Mouse (Mus musculus) hindbrain, embryonic 12.5 days (tissue): ENCODE measurements around the gene Cds1. TPM values are rescaled to one million over a fixed set of nuclear protein-coding genes. Genes with fewer than 3 reads are reported as not detected.

Experiments
- ATAC-seq: fragments of 200-750 bp; cut with Nextera tagmentation; 2 replicates; pipeline ENCODE4 v1.8.0; 2017; ENCODE audit warnings: moderate TSS enrichment; ENCODE audit not compliant: low FRiP score
- H3K27ac ChIP-seq: fragments of 300-500 bp; sonication (generic); 2 replicates; pipeline ENCODE4 v1.5.1; 2016; ENCODE audit warnings: mild to moderate bottlenecking
- H3K27me3 ChIP-seq: fragments of 300-500 bp; sonication (generic); 2 replicates; pipeline ENCODE4 v1.6.1; 2016; ENCODE audit warnings: mild to moderate bottlenecking
- H3K36me3 ChIP-seq: fragments of 300-500 bp; sonication (generic); 2 replicates; pipeline ENCODE4 v1.6.1; 2016; ENCODE audit warnings: mild to moderate bottlenecking
- H3K4me1 ChIP-seq: fragments of 300-500 bp; sonication (generic); 2 replicates; pipeline ENCODE4 v1.6.1; 2016
- H3K4me2 ChIP-seq: fragments of 300-500 bp; sonication (generic); replicated peaks from 2 replicates; pipeline ENCODE4 v1.6.1; 2016; ENCODE audit warnings: mild to moderate bottlenecking
- H3K4me3 ChIP-seq: fragments of 300-500 bp; sonication (generic); 2 replicates; pipeline ENCODE4 v1.5.1; 2016; ENCODE audit warnings: mild to moderate bottlenecking
- H3K9ac ChIP-seq: fragments of 300-500 bp; sonication (generic); 2 replicates; pipeline ENCODE4 v1.6.1; 2016; ENCODE audit warnings: mild to moderate bottlenecking, moderate library complexity
- H3K9me3 ChIP-seq: fragments of 300-500 bp; sonication (generic); replicated peaks from 2 replicates; pipeline ENCODE4 v1.6.1; 2016; ENCODE audit warnings: mild to moderate bottlenecking
- WGBS: fragments of 180-500 bp; shearing (Covaris S2); methylation state at CpG from one replicate; pipeline ENCODE4 v1.1.7; 2016; 5-methylcytosine and 5-hydroxymethylcytosine counted together
- polyA plus RNA-seq: library from polyadenylated mRNA; unstranded; fragments of >200 nt; fragmentation: Nextera tagmentation; extraction: Ambion mirVana; gene quantifications from 2 replicates; pipeline ENCODE4 v1.2.1, GENCODE M21; 2016

The Cds1 gene
- polyA plus RNA-seq, 1 experiment from 2014 or later = 3.2 TPM

DNA sequence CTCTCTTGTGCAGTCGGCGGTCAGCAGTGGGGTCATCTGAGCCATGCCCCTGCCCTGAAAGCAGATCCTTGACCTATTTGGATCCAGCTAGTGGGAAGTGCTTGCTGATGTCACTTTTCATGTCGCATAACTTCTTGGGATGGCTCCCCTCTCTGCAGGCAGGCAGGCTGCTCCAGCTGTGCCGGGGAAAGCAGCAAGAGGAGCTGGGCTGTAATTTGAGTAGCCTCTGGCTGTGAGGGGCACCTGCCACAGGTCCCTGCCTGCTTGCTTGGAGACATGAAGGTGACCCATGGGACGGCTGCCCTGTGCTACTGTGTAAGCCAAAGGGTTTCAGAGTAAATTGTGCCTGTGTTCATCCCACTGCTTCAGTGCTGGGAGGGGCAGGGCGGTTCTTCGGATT, 54.9 kb downstream of the Cds1 start:
- no peaks in the 10 kb centered on the region for H3K36me3 ChIP-seq
- no peak overlapping the region for H3K9ac ChIP-seq
- H3K9me3 ChIP-seq = no peaks in the 10 kb centered on the region
- no peak overlapping the region for H3K27ac ChIP-seq
- no peak for ATAC-seq
- H3K4me3 ChIP-seq = no peak overlapping the region
- WGBS = 16% methylated on average over 7 of the region's 7 CpGs
- peaks cover 14% of the 10 kb centered on the region; the same call in 1 of the 2 replicates for H3K27me3 ChIP-seq
- H3K4me1 ChIP-seq = peaks cover 10% of the 10 kb centered on the region
- no peak overlapping the region for H3K4me2 ChIP-seq

DNA sequence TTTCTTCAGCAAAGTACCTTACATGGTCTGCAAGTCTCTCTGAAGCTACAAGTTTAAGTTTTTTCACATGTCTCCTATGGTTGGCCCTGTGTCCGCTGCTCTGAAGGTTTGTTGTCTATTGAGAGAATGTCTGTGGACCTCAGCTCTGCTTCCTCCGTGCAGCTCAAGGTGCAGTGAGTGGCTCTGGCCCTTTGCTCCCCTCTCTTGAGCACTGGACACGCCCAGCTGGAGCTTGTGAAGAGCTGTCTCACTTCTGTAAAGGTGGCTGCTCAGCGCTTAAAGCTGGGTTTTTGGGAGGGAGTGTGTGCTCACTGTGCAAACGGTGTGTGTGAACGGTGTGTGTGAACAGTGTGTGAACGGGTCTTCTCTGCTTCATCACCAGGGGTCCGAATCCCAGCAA, 56.1 kb downstream of the Cds1 start:
- 68% methylated on average over 8 of the region's 8 CpGs for WGBS
- no peak for ATAC-seq
- H3K4me2 ChIP-seq = no peak overlapping the region

DNA sequence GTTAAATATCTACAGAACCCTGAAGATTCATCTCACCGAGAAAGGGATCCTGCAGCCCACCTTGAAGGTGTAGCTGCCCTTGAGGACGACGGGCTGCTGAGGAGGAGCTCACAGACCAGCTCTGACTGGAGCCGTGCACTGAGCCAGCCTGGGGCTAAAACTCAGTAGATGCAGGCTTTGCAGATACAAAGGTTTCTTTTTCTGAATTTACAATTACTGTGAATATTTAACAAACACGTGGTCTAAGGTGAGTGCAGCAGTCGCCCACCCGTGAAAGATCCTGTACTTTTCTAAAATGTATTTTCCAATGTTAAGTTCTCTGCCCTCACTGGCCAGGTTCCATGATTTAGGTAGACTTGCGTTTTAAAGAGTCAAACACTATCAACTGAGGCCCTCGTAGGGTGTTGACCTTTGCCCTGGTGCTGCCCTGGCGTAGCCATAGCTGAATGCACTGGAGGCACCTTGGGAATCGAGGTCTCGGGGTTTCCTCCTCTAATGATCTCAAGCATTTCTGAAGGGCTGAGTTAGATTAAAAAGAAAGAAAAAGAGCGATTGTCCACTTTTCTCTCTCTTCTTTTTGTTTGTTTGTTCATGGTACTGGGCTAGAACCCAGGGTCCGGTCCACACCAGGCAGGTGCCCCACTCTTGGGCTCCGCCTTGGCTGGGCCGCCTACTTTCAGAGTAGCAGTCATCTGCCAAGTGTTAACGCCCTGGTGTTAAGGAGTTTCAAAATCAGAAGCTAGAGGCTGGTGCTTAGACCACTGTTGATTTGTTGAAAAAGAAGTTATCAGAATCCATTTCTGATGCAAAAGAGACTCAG, 56.8 kb downstream of the Cds1 start:
- peaks cover 14% of the 10 kb centered on the region; the same call in 1 of the 2 replicates for H3K27me3 ChIP-seq
- H3K27ac ChIP-seq = no peak overlapping the region
- H3K9ac ChIP-seq = no peak overlapping the region
- H3K9me3 ChIP-seq = no peaks in the 10 kb centered on the region
- 56% methylated on average over 17 of the region's 17 CpGs for WGBS
- peaks cover 25% of the 10 kb centered on the region for H3K4me1 ChIP-seq
- H3K4me2 ChIP-seq = no peak overlapping the region
- no peak overlapping the region for H3K4me3 ChIP-seq
- no peak for ATAC-seq
- H3K36me3 ChIP-seq = no peaks in the 10 kb centered on the region

More for the DNA sequence above, 56.1 kb downstream of the Cds1 start:
- H3K9ac ChIP-seq = no peak overlapping the region
- H3K4me1 ChIP-seq = peaks cover 20% of the 10 kb centered on the region
- H3K36me3 ChIP-seq = no peaks in the 10 kb centered on the region
- no peak overlapping the region for H3K27ac ChIP-seq
- no peak overlapping the region for H3K4me3 ChIP-seq
- H3K9me3 ChIP-seq = no peaks in the 10 kb centered on the region
- H3K27me3 ChIP-seq = peaks cover 14% of the 10 kb centered on the region; the same call in 1 of the 2 replicates

DNA sequence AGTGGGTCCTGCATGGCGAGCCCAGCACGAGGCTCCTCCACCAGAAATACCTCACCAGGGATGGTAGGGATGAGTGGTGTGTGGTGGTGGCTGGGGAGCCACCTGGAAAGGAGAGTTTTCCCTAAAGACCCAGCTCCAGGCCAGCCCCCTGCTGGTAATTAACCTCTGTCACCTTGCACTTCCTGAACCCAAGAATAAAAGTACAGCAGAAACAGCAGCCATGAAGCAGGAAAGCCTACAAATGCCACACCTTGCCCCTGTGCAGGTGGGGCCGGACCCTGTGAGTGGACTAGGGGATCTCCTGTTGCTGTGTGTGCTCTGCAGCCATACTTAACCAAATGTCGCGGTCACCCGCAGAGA, 57.4 kb downstream of the Cds1 start:
- H3K4me1 ChIP-seq = peaks cover 26% of the 10 kb centered on the region
- WGBS = 45% methylated on average over 6 of the region's 6 CpGs

DNA sequence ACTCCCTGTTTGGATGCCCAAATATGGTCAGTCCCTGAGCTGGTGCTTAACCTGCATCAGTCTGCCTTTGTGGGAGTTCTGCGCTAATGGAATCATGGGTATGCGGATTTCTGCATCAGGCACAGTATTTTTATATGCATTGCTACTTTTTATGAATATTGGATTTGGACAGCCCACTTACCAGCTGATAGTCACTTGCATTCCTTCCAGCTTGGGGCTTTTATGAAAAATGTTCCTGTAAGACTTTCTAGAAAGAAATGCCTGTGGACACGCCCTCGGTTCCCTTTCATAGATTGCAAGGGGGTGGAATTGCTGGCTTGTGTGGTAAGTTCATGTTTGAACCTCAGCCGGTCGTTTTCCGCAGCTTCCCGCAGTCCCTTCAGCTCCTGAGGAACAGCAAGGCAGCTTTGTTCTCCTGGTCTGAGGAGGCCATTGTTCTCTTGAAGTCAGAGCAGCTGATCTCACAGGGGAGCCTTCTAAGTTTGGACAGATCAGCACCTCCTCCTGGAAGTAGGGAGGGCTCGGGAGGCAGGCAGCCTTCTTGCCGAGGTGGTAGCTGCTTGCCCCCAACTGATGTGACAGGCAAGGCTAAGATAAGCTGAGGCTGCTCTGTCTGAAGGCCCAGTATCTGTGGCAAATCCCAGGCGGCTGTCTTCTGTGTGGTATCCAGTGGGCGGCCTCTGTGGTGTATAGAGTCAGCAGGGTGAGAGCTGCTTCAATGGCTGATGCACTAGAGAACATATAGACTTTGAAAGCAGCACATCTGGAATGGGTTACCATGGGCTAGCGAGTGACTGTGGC, 60.4 kb downstream of the Cds1 start:
- Histone ChIP-seq H3K4me1 (peaks cover 23% of the 10 kb centered on the region), H3K4me3 (no peak overlapping the region), H3K9ac (no peak overlapping the region)

More for the DNA sequence above, 57.4 kb downstream of the Cds1 start:
- Histone ChIP-seq H3K4me2 (no peak overlapping the region), H3K27me3 (peaks cover 17% of the 10 kb centered on the region; the same call in 1 of the 2 replicates), H3K27ac (no peak overlapping the region), H3K36me3 (no peaks in the 10 kb centered on the region), H3K4me3 (no peak overlapping the region), H3K9ac (no peak overlapping the region), H3K9me3 (no peaks in the 10 kb centered on the region)
- no peak for ATAC-seq

DNA sequence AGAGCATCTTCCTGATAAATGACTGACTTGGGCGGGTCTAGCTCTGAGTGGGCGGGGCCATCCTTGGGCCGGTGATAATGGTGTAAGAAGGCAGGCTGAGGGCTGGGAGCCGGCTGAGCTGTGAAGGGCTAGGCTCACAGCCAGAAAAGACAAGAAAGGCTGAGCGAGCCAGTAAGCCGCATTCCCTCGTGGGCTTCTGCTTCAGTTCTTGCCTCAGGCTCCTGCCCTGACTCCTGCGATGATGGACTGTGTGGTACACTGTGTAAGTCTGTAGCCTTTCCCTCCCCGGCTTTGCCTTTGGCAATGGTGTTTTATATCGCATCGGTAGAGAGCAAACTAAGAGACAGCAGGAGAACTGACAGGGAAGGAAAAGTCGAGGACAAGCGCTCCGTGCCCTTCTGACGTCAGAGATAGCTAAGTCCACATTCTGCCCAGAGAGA, 61.6 kb downstream of the Cds1 start:
- Histone ChIP-seq H3K4me3 (no peak overlapping the region), H3K9ac (peak overlapping the region; percentile 38; the same call in 1 of the 2 replicates), H3K27ac (peak overlapping the region; percentile 17; the same call in 1 of the 2 replicates)

More for the DNA sequence above, 60.4 kb downstream of the Cds1 start:
- Histone ChIP-seq H3K27ac (no peak overlapping the region), H3K27me3 (peaks cover 20% of the 10 kb centered on the region; the same call in 1 of the 2 replicates), H3K9me3 (no peaks in the 10 kb centered on the region), H3K36me3 (0 out of 2 replicates have a peak, but pooled peaks cover 5% of the 10 kb centered on the region), H3K4me2 (0 out of 2 replicates have a peak overlapping the region, but pooled peaks have one; percentile 24)
- 14% methylated on average over 13 of the region's 13 CpGs for WGBS
- 0 out of 2 replicates have a peak, but pooled peaks have one; percentile 21 for ATAC-seq

DNA sequence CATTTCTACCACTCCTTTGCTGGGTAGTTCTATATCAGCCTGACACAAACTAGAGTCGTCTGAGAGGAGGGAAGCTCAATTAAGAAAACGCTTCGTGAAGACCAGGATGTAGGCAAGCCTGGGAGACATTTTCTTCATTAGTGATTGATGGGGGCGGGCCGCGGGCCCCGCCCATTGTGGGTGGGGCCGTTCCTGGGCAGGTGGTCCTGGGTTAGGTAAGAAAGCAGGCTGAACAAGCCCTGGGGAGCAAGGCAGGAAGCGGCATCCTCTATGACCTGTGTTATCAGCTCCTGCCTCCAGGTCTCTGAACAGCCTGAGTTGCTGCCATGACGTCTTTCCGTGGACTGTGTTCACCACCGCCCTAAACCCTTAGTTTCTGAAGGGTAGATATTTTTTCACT, 62.5 kb downstream of the Cds1 start:
- 38% methylated on average over 12 of the region's 12 CpGs for WGBS
- Histone ChIP-seq H3K36me3 (peaks cover 18% of the 10 kb centered on the region; the same call in 1 of the 2 replicates), H3K4me1 (peaks cover 23% of the 10 kb centered on the region), H3K4me3 (no peak overlapping the region), H3K9me3 (no peaks in the 10 kb centered on the region), H3K4me2 (no peak overlapping the region), H3K27ac (no peak overlapping the region), H3K27me3 (peaks cover 11% of the 10 kb centered on the region; the same call in 1 of the 2 replicates), H3K9ac (no peak overlapping the region)
- no peak for ATAC-seq

More for the DNA sequence above, 61.6 kb downstream of the Cds1 start:
- peak; percentile 76 for ATAC-seq
- H3K36me3 ChIP-seq = peaks cover 12% of the 10 kb centered on the region; the same call in 1 of the 2 replicates
- H3K9me3 ChIP-seq = no peaks in the 10 kb centered on the region
- 9% methylated on average over 15 of the region's 15 CpGs for WGBS
- peak overlapping the region; percentile 47 for H3K4me2 ChIP-seq
- H3K4me1 ChIP-seq = peaks cover 23% of the 10 kb centered on the region
- H3K27me3 ChIP-seq = peaks cover 20% of the 10 kb centered on the region; the same call in 1 of the 2 replicates

DNA sequence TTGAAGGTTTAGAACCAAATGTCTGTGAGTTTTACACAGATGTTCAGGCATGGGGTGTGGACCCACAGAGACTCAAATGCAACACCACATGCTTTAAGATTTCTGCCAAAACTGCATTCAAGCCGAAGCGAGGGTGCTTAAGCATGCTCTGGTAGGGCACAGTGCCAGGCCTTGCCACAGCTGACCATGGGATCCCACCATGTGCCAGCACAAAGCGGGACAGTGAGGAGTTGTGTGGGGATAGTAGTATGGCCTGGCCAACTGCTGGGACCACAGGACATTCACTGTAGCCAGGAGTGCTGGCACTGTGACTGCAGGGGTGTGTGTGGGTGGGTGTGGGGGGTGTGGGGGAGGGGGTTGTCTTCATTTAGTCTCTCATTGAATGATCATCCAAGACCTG, 64.0 kb downstream of the Cds1 start:
- Histone ChIP-seq H3K36me3 (peaks cover 26% of the 10 kb centered on the region), H3K4me1 (peaks cover 23% of the 10 kb centered on the region), H3K27ac (no peak overlapping the region), H3K27me3 (0 out of 2 replicates have a peak, but pooled peaks cover 6% of the 10 kb centered on the region), H3K4me3 (no peak overlapping the region), H3K9ac (no peak overlapping the region), H3K9me3 (no peaks in the 10 kb centered on the region), H3K4me2 (no peak overlapping the region)
- no peak for ATAC-seq
- WGBS = 89% methylated on average over 3 of the region's 3 CpGs

DNA sequence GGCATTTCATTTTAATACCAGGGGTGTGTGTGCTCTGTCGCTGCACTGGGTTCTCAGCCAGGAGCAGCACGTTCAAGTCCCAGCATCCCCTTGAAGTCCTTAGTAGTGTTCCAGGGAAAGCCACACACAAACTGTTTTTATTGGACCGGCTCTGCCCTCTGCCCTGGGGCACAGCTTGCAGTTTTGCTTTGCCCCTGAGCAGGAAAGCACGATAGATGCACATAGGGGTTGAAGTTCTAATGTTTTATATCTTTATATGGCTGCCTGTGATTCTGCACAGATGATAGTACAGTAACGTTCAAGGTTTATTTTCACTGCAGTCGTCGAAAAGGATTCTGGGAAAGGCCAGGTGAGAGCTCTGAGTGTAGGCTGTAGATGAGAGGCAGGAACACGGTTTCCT, 65.2 kb downstream of the Cds1 start:
- Histone ChIP-seq H3K4me1 (peaks cover 18% of the 10 kb centered on the region), H3K27me3 (0 out of 2 replicates have a peak, but pooled peaks cover 6% of the 10 kb centered on the region), H3K36me3 (peaks cover 36% of the 10 kb centered on the region), H3K4me2 (no peak overlapping the region), H3K4me3 (no peak overlapping the region), H3K9ac (no peak overlapping the region), H3K27ac (no peak overlapping the region), H3K9me3 (no peaks in the 10 kb centered on the region)
- WGBS = 81% methylated on average over 8 of the region's 8 CpGs
- ATAC-seq = no peak

DNA sequence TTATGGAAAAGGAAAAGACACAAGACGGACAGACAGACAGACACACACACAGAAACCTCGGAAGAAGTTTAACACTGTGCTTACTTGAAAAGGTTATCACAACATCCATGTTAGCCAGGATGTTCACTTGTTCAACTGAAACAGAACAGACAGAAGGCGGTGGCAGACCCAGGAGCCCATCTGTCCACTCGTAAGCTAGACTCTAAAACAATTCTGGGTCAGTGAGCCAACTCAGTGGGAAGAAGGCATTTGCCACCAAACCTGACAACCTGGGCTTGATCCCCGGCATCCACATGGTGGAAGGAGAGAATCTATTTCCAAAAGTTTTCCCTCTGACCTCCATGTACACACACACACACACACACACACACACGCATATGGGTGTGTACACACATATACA, 67.1 kb downstream of the Cds1 start:
- Histone ChIP-seq H3K4me1 (peaks cover 3% of the 10 kb centered on the region), H3K36me3 (peaks cover 55% of the 10 kb centered on the region), H3K27ac (no peak overlapping the region), H3K4me2 (no peak overlapping the region), H3K9ac (no peak overlapping the region), H3K9me3 (no peaks in the 10 kb centered on the region), H3K27me3 (0 out of 2 replicates have a peak, but pooled peaks cover 5% of the 10 kb centered on the region), H3K4me3 (no peak overlapping the region)
- 96% methylated on average over 6 of the region's 6 CpGs for WGBS
- no peak for ATAC-seq

DNA sequence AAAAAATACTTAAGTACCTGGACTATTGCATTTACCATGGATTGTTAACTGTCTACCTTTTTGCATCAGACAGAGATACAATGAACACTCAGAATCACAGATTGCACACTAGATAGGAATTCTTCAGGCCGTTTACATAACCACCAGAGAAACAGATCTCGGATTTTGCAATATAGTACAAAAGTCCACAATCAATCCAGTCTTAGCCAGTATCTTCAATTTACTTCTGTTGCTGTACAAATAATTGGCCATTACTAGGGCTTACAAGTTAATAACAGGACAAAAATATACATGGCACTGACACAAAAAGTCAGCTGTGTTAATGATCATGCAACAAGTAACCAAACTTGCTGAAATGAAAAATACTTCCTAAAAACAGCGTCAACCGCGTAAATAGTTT, 68.1 kb downstream of the Cds1 start:
- no peaks in the 10 kb centered on the region for H3K27me3 ChIP-seq
- WGBS = 96% methylated on average over 5 of the region's 5 CpGs
- no peak overlapping the region for H3K9ac ChIP-seq
- no peak for ATAC-seq
- no peak overlapping the region for H3K4me3 ChIP-seq
- no peaks in the 10 kb centered on the region for H3K4me1 ChIP-seq
- peaks cover 63% of the 10 kb centered on the region for H3K36me3 ChIP-seq
- no peaks in the 10 kb centered on the region for H3K9me3 ChIP-seq
- H3K27ac ChIP-seq = no peak overlapping the region
- H3K4me2 ChIP-seq = no peak overlapping the region

DNA sequence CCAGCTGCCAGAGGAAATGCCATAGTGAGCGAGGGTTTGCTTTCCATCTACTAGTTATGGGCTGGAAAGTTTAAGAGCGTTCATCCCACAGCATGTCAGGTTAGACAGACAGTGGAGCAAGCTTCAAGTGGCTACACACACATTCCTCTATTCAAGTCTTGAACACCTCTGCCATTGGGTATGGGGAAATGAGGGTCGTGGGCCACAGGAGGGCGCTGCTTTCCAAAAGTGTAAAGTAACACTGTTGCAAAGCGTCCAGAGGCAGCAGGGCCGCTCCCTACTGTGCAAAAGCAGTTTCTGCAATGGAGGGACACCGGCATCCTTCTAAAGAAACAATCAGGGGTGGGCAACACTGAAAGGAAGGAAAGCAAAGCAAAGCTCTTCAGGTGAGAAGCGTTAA, 68.9 kb downstream of the Cds1 start:
- ATAC-seq = no peak
- no peaks in the 10 kb centered on the region for H3K9me3 ChIP-seq
- no peak overlapping the region for H3K27ac ChIP-seq
- H3K36me3 ChIP-seq = peaks cover 72% of the 10 kb centered on the region
- H3K4me3 ChIP-seq = no peak overlapping the region
- 64% methylated on average over 8 of the region's 8 CpGs for WGBS
- no peak overlapping the region for H3K9ac ChIP-seq
- H3K27me3 ChIP-seq = no peaks in the 10 kb centered on the region
- no peaks in the 10 kb centered on the region for H3K4me1 ChIP-seq
- H3K4me2 ChIP-seq = no peak overlapping the region
